Mouse (Mus musculus) CH12.LX (cell line): ENCODE measurements around the gene Dnajb1. TPM values are rescaled to one million over a fixed set of nuclear protein-coding genes. Genes with fewer than 3 reads are reported as not detected.

Experiments
- DNase-seq: peaks from one replicate; pipeline ENCODE4 v3.0.0-alpha.2; 2013; ENCODE audit errors: extremely low read depth
- H3K27ac ChIP-seq: 2 replicates; pipeline ENCODE4 v1.5.1; 2012; ENCODE audit warnings: low read depth, mild to moderate bottlenecking, control low read depth, moderate library complexity; ENCODE audit not compliant: insufficient read depth
- H3K27me3 ChIP-seq: replicated peaks from 2 replicates; pipeline ENCODE3; 2012; ENCODE audit warnings: inconsistent platforms
- H3K36me3 ChIP-seq, 2 experiments: replicated peaks in 1 of 2; 2 replicates each; pipeline versions ENCODE3 to v1.6.1; 2012; ENCODE audit warnings: inconsistent platforms in 1 of 2, low read length in 1 of 2, mild to moderate bottlenecking in 1 of 2, mixed read lengths in 1 of 2, moderate library complexity in 1 of 2; ENCODE audit not compliant: control insufficient read depth in 1 of 2, insufficient read depth in 1 of 2
- H3K4me1 ChIP-seq, 2 experiments: 2 replicates each; pipeline ENCODE4 v1.6.1; 2012; ENCODE audit warnings: inconsistent platforms in 1 of 2, moderate library complexity in 1 of 2; ENCODE audit not compliant: insufficient read depth in 2 of 2, control insufficient read depth in 1 of 2
- H3K4me2 ChIP-seq: 2 replicates; pipeline ENCODE4 v1.6.1; 2012; ENCODE audit warnings: low read depth, mild to moderate bottlenecking, control low read depth; ENCODE audit not compliant: poor library complexity, insufficient read depth, severe bottlenecking
- H3K4me3 ChIP-seq, 3 experiments: fragments of 150-350 bp in 1 of 3; sonication (generic) in 1 of 3; replicated peaks in 1 of 3; 2 replicates each; pipeline versions ENCODE3 to v1.5.1; 2011 to 2012; ENCODE audit warnings: low read depth in 2 of 3, low read length in 2 of 3, mild to moderate bottlenecking in 2 of 3, moderate library complexity in 2 of 3, control low read depth in 1 of 3, improper control_type of control experiment in 1 of 3, inconsistent platforms in 1 of 3, mixed read lengths in 1 of 3; ENCODE audit not compliant: poor library complexity in 1 of 3
- H3K79me2 ChIP-seq: replicated peaks from 2 replicates; pipeline ENCODE4 v1.6.1; 2012; ENCODE audit warnings: mild to moderate bottlenecking, moderate library complexity; ENCODE audit not compliant: control insufficient read depth, poor library complexity, insufficient read depth, severe bottlenecking; ENCODE audit errors: extremely low read depth
- H3K9ac ChIP-seq: 2 replicates; pipeline ENCODE4 v1.6.1; 2012; ENCODE audit warnings: low read depth, mild to moderate bottlenecking, control low read depth, moderate library complexity; ENCODE audit not compliant: insufficient read depth
- H3K9me3 ChIP-seq: replicated peaks from 2 replicates; pipeline ENCODE3; 2012; ENCODE audit warnings: low read length, inconsistent platforms, mixed read lengths
- EP300 ChIP-seq: IDR thresholded peaks from 2 replicates; pipeline ENCODE4 v1.6.1; 2011; ENCODE audit warnings: low read length, improper control_type of control experiment
- ETS1 ChIP-seq: conservative IDR thresholded peaks from 2 replicates; pipeline ENCODE4 v1.6.1; 2012; ENCODE audit warnings: low read depth, mild to moderate bottlenecking, inconsistent platforms, low read length, improper control_type of control experiment, moderate library complexity
- IRF4 ChIP-seq: IDR thresholded peaks from 2 replicates; pipeline ENCODE4 v1.6.1; 2014; ENCODE audit warnings: low read depth, mild to moderate bottlenecking, inconsistent platforms, low read length, improper control_type of control experiment
- JUN ChIP-seq: IDR thresholded peaks from 2 replicates; pipeline ENCODE4 v1.6.1; 2011; ENCODE audit warnings: low read depth, mild to moderate bottlenecking, low read length, improper control_type of control experiment, moderate library complexity; ENCODE audit not compliant: insufficient read depth
- KAT2A ChIP-seq: IDR thresholded peaks from 2 replicates; pipeline ENCODE4 v1.6.1; 2012; ENCODE audit warnings: low read length, improper control_type of control experiment, inconsistent platforms; ENCODE audit not compliant: insufficient replicate concordance
- MAFK ChIP-seq: IDR thresholded peaks from 2 replicates; pipeline ENCODE4 v1.6.1; 2011; ENCODE audit warnings: low read length, improper control_type of control experiment; ENCODE audit not compliant: insufficient replicate concordance
- MAZ ChIP-seq: IDR thresholded peaks from 2 replicates; pipeline ENCODE4 v1.6.1; 2012; ENCODE audit warnings: low read depth, mild to moderate bottlenecking, inconsistent platforms, low read length, improper control_type of control experiment, moderate library complexity
- MEF2A ChIP-seq: IDR thresholded peaks from 2 replicates; pipeline ENCODE4 v1.6.1; 2014; ENCODE audit warnings: low read depth, mild to moderate bottlenecking, inconsistent platforms, low read length, improper control_type of control experiment, borderline replicate concordance
- MXI1 ChIP-seq: IDR thresholded peaks from 2 replicates; pipeline ENCODE4 v1.6.1; 2011; ENCODE audit warnings: mild to moderate bottlenecking, low read depth, low read length, improper control_type of control experiment
- NRF1 ChIP-seq: IDR thresholded peaks from 2 replicates; pipeline ENCODE4 v1.6.1; 2014; ENCODE audit warnings: low read depth, mild to moderate bottlenecking, inconsistent platforms, low read length, improper control_type of control experiment, moderate library complexity
- PAX5 ChIP-seq: IDR thresholded peaks from 2 replicates; pipeline ENCODE4 v1.6.1; 2012; ENCODE audit warnings: low read length, inconsistent platforms, mixed read lengths
- POLR2AphosphoS2 ChIP-seq: IDR thresholded peaks from 2 replicates; pipeline ENCODE4 v1.6.1; 2011; ENCODE audit warnings: low read depth, low read length, improper control_type of control experiment
- RAD21 ChIP-seq: IDR thresholded peaks from 2 replicates; pipeline ENCODE4 v1.6.1; 2011; ENCODE audit warnings: low read depth, mild to moderate bottlenecking, low read length, improper control_type of control experiment, moderate library complexity
- RCOR1 ChIP-seq: conservative IDR thresholded peaks from 2 replicates; pipeline ENCODE4 v1.6.1; 2012; ENCODE audit warnings: low read depth, mild to moderate bottlenecking, inconsistent platforms, low read length, improper control_type of control experiment
- TBP ChIP-seq: conservative IDR thresholded peaks from 2 replicates; pipeline ENCODE4 v1.6.1; 2011; ENCODE audit warnings: low read depth, low read length, improper control_type of control experiment
- UBTF ChIP-seq: IDR thresholded peaks from 2 replicates; pipeline ENCODE4 v1.6.1; 2012; ENCODE audit warnings: low read depth, mild to moderate bottlenecking, inconsistent platforms, low read length, improper control_type of control experiment, moderate library complexity
- ZMIZ1 ChIP-seq: IDR thresholded peaks from 2 replicates; pipeline ENCODE4 v1.6.1; 2012; ENCODE audit warnings: low read depth, mild to moderate bottlenecking, inconsistent platforms, low read length, improper control_type of control experiment
- ZNF384 ChIP-seq: IDR thresholded peaks from 2 replicates; pipeline ENCODE4 v1.6.1; 2012; ENCODE audit warnings: low read depth, low read length, improper control_type of control experiment, inconsistent platforms
- dilution Hi-C: fragments of 300-500 bp; cut with MboI; formaldehyde crosslinking; loops from 2 replicates; pipeline ENCODE4 v1.14.3; 2020; ENCODE audit warnings: low sequenced_read_pairs; ENCODE audit not compliant: extremely low pct_unique_long_range_greater_than_20kb, extremely low pct_ligation_motif_present
- in situ Hi-C: fragments of 300-500 bp; cut with MboI; formaldehyde crosslinking; loops from 3 replicates; pipeline ENCODE4 v1.14.3; 2019; ENCODE audit warnings: low sequenced_read_pairs, low pct_ligation_motif_present, low pct_unique_long_range_greater_than_20kb, mixed read lengths
- polyA plus RNA-seq: library from polyadenylated mRNA; unstranded; fragments of >175 nt; gene quantifications from 2 replicates; pipeline ENCODE4 v1.2.1, GENCODE M21; 2012; ENCODE audit warnings: low read depth; ENCODE audit not compliant: insufficient read length
- total RNA-seq, 2 experiments: library from RNA; depleted of rRNA; stranded (reverse); fragments of 300-350 nt in 1 of 2; fragments of >200 nt in 1 of 2; gene quantifications; 2 replicates each; pipeline ENCODE4 v1.2.3; 2012 to 2014

The Dnajb1 gene
- total and polyA plus RNA-seq, 3 experiments = 24.9 to 30.9 (median 30.7) TPM

DNA sequence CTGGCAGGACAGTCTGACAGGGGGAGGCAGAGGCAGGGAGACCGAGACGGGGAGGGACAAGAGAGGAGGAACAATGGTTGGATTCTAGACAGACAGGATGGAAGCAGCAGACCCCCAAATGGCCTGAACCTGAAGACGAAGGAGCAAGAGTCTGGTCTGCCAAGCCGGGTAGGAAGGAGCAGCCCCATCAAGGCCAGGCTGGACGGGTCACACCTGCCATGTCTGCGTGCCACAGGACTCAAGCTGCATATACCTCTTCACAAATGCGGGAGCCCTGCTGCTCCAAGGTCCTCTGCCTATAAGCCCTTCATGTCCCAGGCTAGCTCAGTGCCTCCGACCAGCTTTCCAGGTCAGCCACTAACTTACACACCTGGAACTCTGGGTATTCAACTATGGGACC lies 28.3 kb upstream of the Dnajb1 start:
- no peak for TF ChIP-seq RCOR1
- TF ChIP-seq MEF2A = no peak
- no peak for TF ChIP-seq RAD21
- no peak for TF ChIP-seq JUN
- no peak for TF ChIP-seq EP300
- no peak for TF ChIP-seq IRF4
- no peaks in the 10 kb centered on the region for H3K9me3 ChIP-seq
- H3K4me2 ChIP-seq = no peak overlapping the region
- no peak for DNase-seq
- no peak overlapping the region for H3K9ac ChIP-seq
- peaks cover 2% of the 10 kb centered on the region; the same call in 1 of the 2 replicates for H3K79me2 ChIP-seq
- peaks cover 7 to 81% of the 10 kb centered on the region in 2 experiments for H3K36me3 ChIP-seq
- in situ Hi-C loops = no loop called here
- H3K4me1 ChIP-seq = peaks cover 14 to 16% of the 10 kb centered on the region in 2 experiments
- H3K27me3 ChIP-seq = no peaks in the 10 kb centered on the region
- H3K27ac ChIP-seq = no peak overlapping the region
- H3K4me3 ChIP-seq = no peak overlapping the region
- dilution Hi-C loops = no loop called here

DNA sequence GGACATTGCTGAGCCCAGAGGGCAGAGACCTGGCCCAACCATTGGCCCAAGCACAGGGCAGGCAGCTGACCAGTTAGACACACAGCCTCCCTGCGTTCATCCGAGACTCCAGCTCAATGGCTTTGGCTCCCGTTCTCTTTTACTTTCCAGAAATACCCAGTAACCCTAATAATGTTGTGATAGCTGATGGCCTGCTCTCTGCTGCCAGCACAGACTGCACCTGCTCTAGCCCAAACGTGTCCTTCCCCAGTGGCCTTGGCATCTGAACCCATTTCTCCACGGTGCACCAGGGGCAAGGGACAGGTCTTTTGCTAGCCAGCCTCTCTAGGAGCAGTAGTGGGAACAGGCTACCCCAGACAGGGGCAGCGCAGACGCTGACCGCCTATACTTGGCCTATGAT lies 27.2 kb upstream of the Dnajb1 start:
- H3K27ac ChIP-seq = no peak overlapping the region
- dilution Hi-C loops (no loop called here), in situ Hi-C loops (no loop called here)

DNA sequence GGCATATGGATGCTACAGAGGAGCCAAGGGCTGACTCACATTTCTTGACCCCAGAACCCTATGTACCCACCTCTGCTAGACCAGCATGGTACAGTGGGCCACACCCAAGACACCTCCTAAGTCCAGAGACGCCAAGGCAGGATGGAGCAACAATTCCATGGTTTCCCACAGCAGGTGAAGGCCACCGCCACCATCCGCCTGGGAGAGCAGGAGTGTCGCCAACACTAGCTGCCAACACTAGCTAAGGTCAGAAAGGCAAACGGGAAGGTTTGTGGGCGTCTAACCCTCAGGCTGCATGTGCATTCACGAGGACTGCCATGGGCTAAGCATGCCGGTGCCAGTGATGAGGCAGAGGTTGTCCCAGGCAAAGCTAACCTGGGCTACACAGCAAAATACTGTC lies 25.8 kb upstream of the Dnajb1 start:
- in situ Hi-C loops = no loop called here
- H3K9ac ChIP-seq = no peak overlapping the region
- peaks cover 6% of the 10 kb centered on the region for H3K9me3 ChIP-seq
- no peak overlapping the region for H3K4me2 ChIP-seq
- H3K27ac ChIP-seq = no peak overlapping the region
- no peaks in the 10 kb centered on the region for H3K27me3 ChIP-seq
- no peak overlapping the region for H3K4me3 ChIP-seq
- DNase-seq = no peak
- H3K79me2 ChIP-seq = 0 out of 2 replicates have a peak, but pooled peaks cover 4% of the 10 kb centered on the region
- H3K36me3 ChIP-seq = peaks cover 18 to 84% of the 10 kb centered on the region in 2 experiments
- dilution Hi-C loops = no loop called here
- no peak for TF ChIP-seq MAZ
- TF ChIP-seq EP300 = no peak
- no peak for TF ChIP-seq MEF2A
- H3K4me1 ChIP-seq = 0 out of 4 replicates have a peak, but pooled peaks cover 0 to 5% of the 10 kb centered on the region in 2 experiments

More for the DNA sequence above, 27.2 kb upstream of the Dnajb1 start:
- DNase-seq = no peak
- Histone ChIP-seq H3K4me1 (0 out of 4 replicates have a peak, but pooled peaks cover 4 to 5% of the 10 kb centered on the region in 2 experiments), H3K27me3 (no peaks in the 10 kb centered on the region), H3K79me2 (peaks cover 2% of the 10 kb centered on the region; the same call in 1 of the 2 replicates), H3K36me3 (peaks cover 10 to 82% of the 10 kb centered on the region in 2 experiments), H3K4me2 (no peak overlapping the region), H3K9ac (no peak overlapping the region), H3K4me3 (no peak overlapping the region), H3K9me3 (peaks cover 6% of the 10 kb centered on the region)
- TF ChIP-seq RAD21 (no peak), MXI1 (no peak), POLR2AphosphoS2 (no peak), IRF4 (no peak), ZNF384 (no peak), JUN (no peak), UBTF (no peak), MAFK (no peak), PAX5 (no peak), KAT2A (no peak), ETS1 (no peak), NRF1 (no peak), ZMIZ1 (no peak), TBP (no peak)
